Comparison of ENCODE assay signal across 21 mouse cellular contexts in genomic region chr19:55571486-55571885, GRCm38 (mm10).
DNase-seq lines count a peak whose midpoint lies in the region; ATAC-seq and TF ChIP-seq lines count a peak whose summit lies in the region.
"Had no signal": no experiment of that assay in that cellular context is flagged by ENCODE, and none has a peak within 500 bp of the region (broad histone marks: within the 10 kb centered on the region; RNA-seq: fewer than 3 reads in every experiment).

No protein-coding gene starts in this region.

- no peaks in the 10 kb centered on the region for H3K36me3 ChIP-seq in kidney, postnatal 0 days (ENCODE audit: insufficient read depth, low read length)
- no peaks in the 10 kb centered on the region; the same call in 1 of the 2 replicates for H3K36me3 ChIP-seq in ES-E14 (ENCODE audit: control insufficient read depth, insufficient read depth, low read length, poor library complexity, severe bottlenecking)
- no peaks in the 10 kb centered on the region for H3K36me3 ChIP-seq in embryonic facial prominence, embryonic 10.5 days (replicated peaks)
- H3K36me3 ChIP-seq in limb, embryonic 13.5 days = no peaks in the 10 kb centered on the region
- H3K36me3 ChIP-seq in forebrain, embryonic 15.5 days = no peaks in the 10 kb centered on the region
- H3K36me3 ChIP-seq: forebrain, embryonic 12.5 days; liver, embryonic 13.5 days had no signal

- no peak overlapping the region for H3K4me3 ChIP-seq in kidney, postnatal 0 days (replicated peaks; ENCODE audit: low read depth, low read length)
- no peak overlapping the region for H3K4me3 ChIP-seq in ES-E14 (ENCODE audit: insufficient read depth in 1 of 2, low read depth in 1 of 2, low read length in 2 of 2, poor library complexity in 1 of 2, severe bottlenecking in 1 of 2)
- H3K4me3 ChIP-seq in embryonic facial prominence, embryonic 10.5 days = no peak overlapping the region
- no peak overlapping the region for H3K4me3 ChIP-seq in limb, embryonic 13.5 days
- no peak overlapping the region for H3K4me3 ChIP-seq in forebrain, embryonic 15.5 days
- H3K4me3 ChIP-seq: forebrain, embryonic 12.5 days; gastrocnemius, adult 2 months; layer of hippocampus, adult 2 months; liver, embryonic 13.5 days had no signal

- no peaks in the 10 kb centered on the region for H3K9me3 ChIP-seq in kidney, postnatal 0 days (replicated peaks; ENCODE audit: low read length)
- no peaks in the 10 kb centered on the region for H3K9me3 ChIP-seq in ES-E14 (ENCODE audit: control insufficient read depth, insufficient read depth, low read depth, low read length)
- no peaks in the 10 kb centered on the region for H3K9me3 ChIP-seq in embryonic facial prominence, embryonic 10.5 days
- H3K9me3 ChIP-seq in limb, embryonic 13.5 days = no peaks in the 10 kb centered on the region
- no peaks in the 10 kb centered on the region for H3K9me3 ChIP-seq in forebrain, embryonic 15.5 days
- H3K9me3 ChIP-seq: forebrain, embryonic 12.5 days; liver, embryonic 13.5 days had no signal

- H3K27ac ChIP-seq in kidney, postnatal 0 days = peak overlapping the region; percentile 27; the same call in 1 of the 2 replicates
- no peak overlapping the region for H3K27ac ChIP-seq in ES-E14 (ENCODE audit: insufficient read depth, low read depth, low read length, poor library complexity, severe bottlenecking)
- peak overlapping the region; percentile 27; the same call in 1 of the 2 replicates for H3K27ac ChIP-seq in embryonic facial prominence, embryonic 10.5 days (replicated peaks)
- peak overlapping the region; percentile 61; the same call in 1 of the 2 replicates for H3K27ac ChIP-seq in limb, embryonic 13.5 days
- no peak overlapping the region for H3K27ac ChIP-seq in forebrain, embryonic 15.5 days (replicated peaks)
- H3K27ac ChIP-seq: forebrain, embryonic 12.5 days; gastrocnemius, adult 2 months; hindbrain, embryonic 14.5 days; layer of hippocampus, adult 2 months; liver, embryonic 13.5 days had no signal

- no peaks in the 10 kb centered on the region for H3K27me3 ChIP-seq in kidney, postnatal 0 days (ENCODE audit: insufficient read depth, low read length)
- H3K27me3 ChIP-seq in embryonic facial prominence, embryonic 10.5 days (replicated peaks; ENCODE audit: low read depth, poor library complexity, severe bottlenecking) = peaks cover 15% of the 10 kb centered on the region; the same call in 1 of the 2 replicates
- no peaks in the 10 kb centered on the region for H3K27me3 ChIP-seq in limb, embryonic 13.5 days
- no peaks in the 10 kb centered on the region for H3K27me3 ChIP-seq in forebrain, embryonic 15.5 days
- H3K27me3 ChIP-seq: liver, embryonic 13.5 days had no signal

- no peak for DNase-seq in kidney, postnatal 0 days (ENCODE audit: low spot score)
- DNase-seq in kidney, postnatal 14 days = no peak
- DNase-seq in ES-E14 (ENCODE audit: low read depth, low spot score) = no peak
- no peak for DNase-seq in embryonic facial prominence, embryonic 10.5 days (ENCODE audit: low spot score)
- no peak for DNase-seq in layer of hippocampus, postnatal 10 days (ENCODE audit: low spot score in 2 of 2)
- DNase-seq: adrenal gland, postnatal 36 days; cerebellum, adult 9-10 months; gastrocnemius, adult 2 months; heart, postnatal 4 days; kidney, adult 18-20 months; kidney, postnatal 25 days; liver, embryonic 13.5 days; lung, adult 2 months; lung, postnatal 14 days had no signal

- no peak for ATAC-seq in kidney, postnatal 0 days (replicated peaks; ENCODE audit: low FRiP score, low read depth)
- ATAC-seq in limb, embryonic 13.5 days (ENCODE audit: low FRiP score, low read depth) = no peak
- ATAC-seq in forebrain, embryonic 15.5 days (replicated peaks) = no peak
- ATAC-seq: inflammation-experienced regulatory T-cells, adult 6 months had no signal

- H3K9ac ChIP-seq in kidney, postnatal 0 days (ENCODE audit: low read depth, low read length) = no peak overlapping the region
- no peak overlapping the region for H3K9ac ChIP-seq in ES-E14 (ENCODE audit: insufficient read depth, low read depth, low read length, poor library complexity, severe bottlenecking)
- no peak overlapping the region for H3K9ac ChIP-seq in limb, embryonic 13.5 days
- no peak overlapping the region for H3K9ac ChIP-seq in forebrain, embryonic 15.5 days (replicated peaks)
- H3K9ac ChIP-seq: forebrain, embryonic 12.5 days; hindbrain, embryonic 14.5 days; liver, embryonic 13.5 days had no signal

- WGBS in kidney, postnatal 0 days = 82% methylated on average over 8 of the region's 8 CpGs
- 90% methylated on average over 8 of the region's 8 CpGs for WGBS in embryonic facial prominence, embryonic 10.5 days
- 87% methylated on average over 8 of the region's 8 CpGs for WGBS in limb, embryonic 13.5 days
- 95% methylated on average over 8 of the region's 8 CpGs for WGBS in forebrain, embryonic 15.5 days

- 0 out of 2 replicates have a peak, but pooled peaks cover 4% of the 10 kb centered on the region for H3K4me1 ChIP-seq in kidney, postnatal 0 days (replicated peaks; ENCODE audit: insufficient read depth, low read length)
- H3K4me1 ChIP-seq in ES-E14 (ENCODE audit: control insufficient read depth in 2 of 2, insufficient read depth in 2 of 2, low read length in 2 of 2, poor library complexity in 1 of 2) = 0 out of 4 replicates have a peak, but pooled peaks cover 0 to 2% of the 10 kb centered on the region in 2 experiments
- peaks cover 20% of the 10 kb centered on the region for H3K4me1 ChIP-seq in embryonic facial prominence, embryonic 10.5 days
- peaks cover 35% of the 10 kb centered on the region for H3K4me1 ChIP-seq in limb, embryonic 13.5 days
- H3K4me1 ChIP-seq in forebrain, embryonic 15.5 days = no peaks in the 10 kb centered on the region

- in situ Hi-C loops in ES-E14 (cut with MboI; ENCODE audit: low sequenced_read_pairs in 2 of 2, unreplicated experiment in 2 of 2) = no loop called here

- TF ChIP-seq CTCF in kidney, postnatal 0 days (IDR thresholded peaks at IDR 0.05; ENCODE audit: low read depth) = no peak

- H3K4me2 ChIP-seq in kidney, postnatal 0 days (ENCODE audit: low read length) = no peak overlapping the region
- no peak overlapping the region for H3K4me2 ChIP-seq in limb, embryonic 13.5 days (replicated peaks)
- H3K4me2 ChIP-seq in forebrain, embryonic 15.5 days (replicated peaks) = no peak overlapping the region
- H3K4me2 ChIP-seq: forebrain, embryonic 12.5 days; hindbrain, embryonic 14.5 days; liver, embryonic 13.5 days; midbrain, embryonic 11.5 days had no signal

TF ChIP-seq in ES-E14, 5 proteins besides CTCF, POLR2A, EP300 and RAD21:
- TF ChIP-seq ZNF384 (IDR thresholded peaks at IDR 0.05; ENCODE audit: low read depth, low read length) (no peak), CHD2 (IDR thresholded peaks at IDR 0.05; ENCODE audit: low read depth, low read length) (no peak), MAFK (IDR thresholded peaks at IDR 0.05; ENCODE audit: insufficient read depth, low read depth, low read length) (peak; percentile 66; the same call in 1 of the 2 replicates)
TF ChIP-seq in ES-E14: peak in this region for 1.

Comparison
In these comparisons a context has a peak if more than half of its experiments do, and no peak if none do; other contexts are left out.
1. H3K27ac ChIP-seq: peak in kidney, postnatal 0 days (single experiment), embryonic facial prominence, embryonic 10.5 days (single experiment) and limb, embryonic 13.5 days (single experiment); none in ES-E14 (single experiment) and forebrain, embryonic 15.5 days (single experiment).